Mouse (Mus musculus): Measurements from ENCODE around the gene Gpatch8. TPM values are rescaled to one million over a fixed set of nuclear protein-coding genes. Genes with fewer than 3 reads are reported as not detected.

The Gpatch8 gene
- total and polyA plus RNA-seq, 3 experiments: 17.9 to 29.7 (median 25.8) TPM

DNA sequence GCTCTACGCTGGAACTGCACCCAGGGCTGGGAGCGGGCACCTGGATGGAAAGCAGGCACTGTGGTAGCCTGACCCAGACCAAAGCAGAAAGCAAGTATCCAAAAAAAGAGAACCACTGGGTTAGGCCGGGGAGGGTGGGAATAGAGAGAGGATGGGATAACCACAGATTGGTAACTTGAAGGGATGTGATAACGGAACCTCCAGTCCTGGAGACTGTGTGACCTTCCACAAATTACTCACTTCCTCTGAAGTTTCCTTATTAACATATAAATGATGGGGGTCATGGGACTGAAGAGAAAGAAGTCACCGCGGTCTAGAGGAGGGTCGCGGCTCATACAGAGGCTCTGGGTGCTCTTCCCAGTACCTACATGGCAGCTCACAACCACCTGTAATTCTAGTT, 115.9 kb downstream of the Gpatch8 start:
- TF ChIP-seq TAL1 (IDR thresholded peaks at IDR 0.05; ENCODE audit: low read length): no peak
- TF ChIP-seq POLR2AphosphoS5 (IDR thresholded peaks at IDR 0.05; ENCODE audit: borderline replicate concordance, low read depth, low read length): no peak
- no peak for TF ChIP-seq USF1 (IDR thresholded peaks at IDR 0.05; ENCODE audit: low read depth, low read length)
- no peak for TF ChIP-seq MYC (IDR thresholded peaks at IDR 0.05; ENCODE audit: low read depth, low read length)
- Histone ChIP-seq H3K4me3 (ENCODE audit: control insufficient read depth in 1 of 2, insufficient read depth in 1 of 2, low read depth in 2 of 2, low read length in 2 of 2) (no peak overlapping the region), H3K27me3 (ENCODE audit: control insufficient read depth in 1 of 2, insufficient read depth in 2 of 2, low read length in 2 of 2) (no peaks in the 10 kb centered on the region)

DNA sequence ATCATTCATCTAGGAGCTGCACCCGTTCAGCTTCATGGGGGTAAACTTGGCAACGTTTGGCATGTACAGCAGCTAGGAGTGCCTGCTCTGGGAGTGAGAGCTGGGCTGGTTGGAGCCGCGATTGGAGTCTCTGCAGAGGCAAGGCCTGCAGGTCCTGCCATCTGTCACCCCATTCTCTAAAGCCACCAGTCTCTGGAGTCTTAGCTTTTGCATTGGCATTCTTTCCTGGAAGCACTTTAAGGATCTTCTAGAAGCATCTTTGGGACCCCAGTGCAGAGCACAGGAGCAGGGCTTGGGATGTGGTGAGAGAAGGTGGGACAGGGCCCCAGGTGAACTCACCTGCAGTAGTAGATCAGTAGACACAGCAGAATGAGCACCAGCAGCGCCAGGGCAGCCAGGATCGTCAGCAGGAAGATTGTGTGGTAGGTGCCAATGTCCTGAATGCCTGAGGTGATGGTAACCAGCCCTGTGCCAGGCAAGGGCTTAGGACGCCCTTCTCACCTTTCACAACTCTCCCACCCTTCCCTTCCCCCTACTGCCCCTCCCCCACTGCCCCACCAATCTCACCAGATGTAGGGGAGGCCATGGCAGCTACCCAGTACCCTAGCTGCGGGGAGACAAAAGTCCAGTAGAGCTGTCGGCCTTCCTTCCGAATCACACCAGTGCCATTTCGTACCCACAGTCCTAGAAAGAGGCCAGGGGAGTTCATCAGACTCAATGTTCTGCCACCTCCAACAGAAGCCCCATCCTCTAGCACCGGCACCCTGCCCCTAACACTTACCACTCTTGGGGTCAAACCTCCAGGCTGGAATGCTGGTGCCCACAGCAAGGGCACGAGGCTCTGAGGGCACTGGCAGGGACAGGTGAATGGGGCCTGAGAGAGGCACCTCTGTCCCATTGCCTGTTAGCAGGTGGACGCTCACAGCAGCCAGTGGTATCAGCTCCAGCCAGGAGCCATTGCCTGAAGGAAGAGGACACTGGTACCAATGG, 116.8 kb downstream of the Gpatch8 start:
- H3K79me2 ChIP-seq (ENCODE audit: control insufficient read depth, insufficient read depth, low read length, poor library complexity): no peaks in the 10 kb centered on the region
- no peak for DNase-seq (ENCODE audit: low read depth, low spot score)
- H3K36me3 ChIP-seq (ENCODE audit: control insufficient read depth in 1 of 2, insufficient read depth in 2 of 2, low read length in 2 of 2): no peaks in the 10 kb centered on the region; a peak in 1 of 4 replicates
- H3K27me3 ChIP-seq (ENCODE audit: control insufficient read depth in 1 of 2, insufficient read depth in 2 of 2, low read length in 2 of 2): no peaks in the 10 kb centered on the region
- H3K9ac ChIP-seq (ENCODE audit: control insufficient read depth, low read depth, low read length, poor library complexity, severe bottlenecking): no peak overlapping the region
- TF ChIP-seq ZKSCAN1 (IDR thresholded peaks at IDR 0.05; ENCODE audit: low read depth, low read length) (no peak), MAFK (IDR thresholded peaks at IDR 0.05; ENCODE audit: borderline replicate concordance, low read depth, low read length) (no peak), ZC3H11A (IDR thresholded peaks at IDR 0.05; ENCODE audit: low read depth, low read length) (no peak), MYC (IDR thresholded peaks at IDR 0.05; ENCODE audit: low read depth, low read length) (no peak), KAT2A (conservative IDR thresholded peaks at IDR 0.05; ENCODE audit: low read depth, low read length) (no peak), MAZ (IDR thresholded peaks at IDR 0.05; ENCODE audit: low read depth, low read length) (no peak), POLR2A (IDR thresholded peaks at IDR 0.05; ENCODE audit: control insufficient read depth in 1 of 2, insufficient read depth in 1 of 2, low read depth in 1 of 2, low read length in 2 of 2, poor library complexity in 1 of 2) (no peak), POLR2AphosphoS2 (IDR thresholded peaks at IDR 0.05; ENCODE audit: low read length) (no peak), POLR2AphosphoS5 (IDR thresholded peaks at IDR 0.05; ENCODE audit: borderline replicate concordance, low read depth, low read length) (no peak), CTCF (IDR thresholded peaks at IDR 0.05 in 2 of 3, conservative IDR thresholded peaks at IDR 0.05 in 1 of 3; ENCODE audit: control insufficient read depth in 1 of 3, insufficient read depth in 1 of 3, low read depth in 2 of 3, low read length in 3 of 3, poor library complexity in 1 of 3, severe bottlenecking in 1 of 3) (no peak), ELF1 (IDR thresholded peaks at IDR 0.05; ENCODE audit: low read depth, low read length) (no peak)
- no peak overlapping the region for H3K4me3 ChIP-seq (ENCODE audit: control insufficient read depth in 1 of 2, insufficient read depth in 1 of 2, low read depth in 2 of 2, low read length in 2 of 2)
- H3K4me1 ChIP-seq (ENCODE audit: control insufficient read depth in 1 of 2, insufficient read depth in 2 of 2, low read length in 2 of 2): no peaks in the 10 kb centered on the region
- H3K27ac ChIP-seq (ENCODE audit: control insufficient read depth, low read depth, low read length): no peak overlapping the region
- no peaks in the 10 kb centered on the region for H3K9me3 ChIP-seq (replicated peaks; ENCODE audit: insufficient read depth, low read length)

More for the DNA sequence above, 115.9 kb downstream of the Gpatch8 start:
- DNase-seq (ENCODE audit: low read depth, low spot score): no peak
- Histone ChIP-seq H3K79me2 (ENCODE audit: control insufficient read depth, insufficient read depth, low read length, poor library complexity) (no peaks in the 10 kb centered on the region), H3K36me3 (ENCODE audit: control insufficient read depth in 1 of 2, insufficient read depth in 2 of 2, low read length in 2 of 2) (no peaks in the 10 kb centered on the region; a peak in 1 of 4 replicates), H3K4me1 (ENCODE audit: control insufficient read depth in 1 of 2, insufficient read depth in 2 of 2, low read length in 2 of 2) (no peaks in the 10 kb centered on the region), H3K9me3 (replicated peaks; ENCODE audit: insufficient read depth, low read length) (no peaks in the 10 kb centered on the region), H3K27ac (ENCODE audit: control insufficient read depth, low read depth, low read length) (no peak overlapping the region), H3K9ac (ENCODE audit: control insufficient read depth, low read depth, low read length, poor library complexity, severe bottlenecking) (no peak overlapping the region)
